Mouse (Mus musculus) neural tube, embryonic 11.5 days (tissue): ENCODE measurements around the gene Cmbl. TPM values are rescaled to one million over a fixed set of nuclear protein-coding genes. Genes with fewer than 3 reads are reported as not detected.

Source experiments
- ATAC-seq: fragments of 200-750 bp; cut with Nextera tagmentation; 2 replicates; pipeline ENCODE4 v1.8.0; 2017; ENCODE audit warnings: moderate number of reproducible peaks, mild to moderate bottlenecking, moderate TSS enrichment, moderate library complexity; ENCODE audit not compliant: insufficient read depth, low FRiP score, low TSS enrichment
- DNase-seq: peaks from one replicate; pipeline ENCODE4 v3.0.0-alpha.2; 2015; ENCODE audit warnings: low spot score
- H3K27ac ChIP-seq: fragments of 300-500 bp; sonication (generic); 2 replicates; pipeline ENCODE4 v1.5.1; 2014; ENCODE audit warnings: low read depth, mild to moderate bottlenecking, low read length
- H3K27me3 ChIP-seq: fragments of 300-500 bp; sonication (generic); 2 replicates; pipeline ENCODE4 v1.6.1; 2014; ENCODE audit warnings: mild to moderate bottlenecking, low read length, mixed read lengths; ENCODE audit not compliant: control insufficient read depth, insufficient read depth
- H3K36me3 ChIP-seq: fragments of 300-500 bp; sonication (generic); 2 replicates; pipeline ENCODE4 v1.6.1; 2014; ENCODE audit warnings: mild to moderate bottlenecking, low read length, moderate library complexity, mixed read lengths; ENCODE audit not compliant: control insufficient read depth, insufficient read depth
- H3K4me1 ChIP-seq: fragments of 300-500 bp; sonication (generic); 2 replicates; pipeline ENCODE4 v1.6.1; 2014; ENCODE audit warnings: low read length, mixed read lengths; ENCODE audit not compliant: control insufficient read depth, insufficient read depth
- H3K4me2 ChIP-seq: fragments of 300-500 bp; sonication (generic); 2 replicates; pipeline ENCODE4 v1.6.1; 2014; ENCODE audit warnings: low read depth, mild to moderate bottlenecking, moderate library complexity
- H3K4me3 ChIP-seq: fragments of 300-500 bp; sonication (generic); 2 replicates; pipeline ENCODE4 v1.5.1; 2014; ENCODE audit warnings: low read depth, low read length
- H3K9ac ChIP-seq: fragments of 300-500 bp; sonication (generic); 2 replicates; pipeline ENCODE4 v1.6.1; 2014; ENCODE audit warnings: mild to moderate bottlenecking, low read length
- H3K9me3 ChIP-seq: fragments of 300-500 bp; sonication (generic); 2 replicates; pipeline ENCODE4 v1.6.1; 2016; ENCODE audit warnings: low read length; ENCODE audit not compliant: control insufficient read depth
- WGBS: fragments of 180-500 bp; shearing (Covaris S2); extraction: QIAGEN DNeasy Blood & Tissue Kit; methylation state at CpG from one replicate; pipeline ENCODE4 v1.1.7; 2014; 5-methylcytosine and 5-hydroxymethylcytosine counted together
- polyA plus RNA-seq: library from polyadenylated mRNA; unstranded; fragments of >200 nt; fragmentation: Nextera tagmentation; extraction: Ambion mirVana; gene quantifications from 2 replicates; pipeline ENCODE4 v1.2.1, GENCODE M21; 2014

Cmbl gene
- polyA plus RNA-seq, 1 experiment from 2014 or later: 2.2 TPM

DNA sequence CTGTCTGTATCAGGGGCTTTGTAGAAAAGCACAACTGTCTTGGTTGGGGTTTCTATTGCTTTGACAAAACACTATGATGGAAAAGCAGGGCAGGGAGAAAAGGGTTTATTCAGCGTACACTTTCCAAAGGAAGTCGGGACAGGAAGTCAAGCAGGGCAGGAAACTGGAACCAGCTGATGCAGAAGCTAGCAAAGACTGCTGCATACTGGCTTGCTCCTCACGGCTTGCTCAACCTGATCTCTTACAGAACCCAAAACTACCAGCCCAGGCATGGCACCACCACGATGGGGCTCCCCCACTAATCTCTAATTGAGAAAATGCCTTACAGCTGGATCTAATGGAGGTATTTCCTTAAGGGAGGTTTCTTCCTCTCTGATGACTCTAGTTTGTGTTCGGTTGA, 17.8 kb upstream of the Cmbl start:
- Histone ChIP-seq H3K4me1 (no peaks in the 10 kb centered on the region; the same call in 1 of the 2 replicates), H3K27me3 (no peaks in the 10 kb centered on the region), H3K4me3 (no peak overlapping the region), H3K9me3 (no peaks in the 10 kb centered on the region), H3K9ac (no peak overlapping the region), H3K36me3 (no peaks in the 10 kb centered on the region), H3K27ac (no peak overlapping the region), H3K4me2 (no peak overlapping the region)
- no peak for ATAC-seq
- 74% methylated on average over 5 of the region's 5 CpGs for WGBS
- no peak for DNase-seq

DNA sequence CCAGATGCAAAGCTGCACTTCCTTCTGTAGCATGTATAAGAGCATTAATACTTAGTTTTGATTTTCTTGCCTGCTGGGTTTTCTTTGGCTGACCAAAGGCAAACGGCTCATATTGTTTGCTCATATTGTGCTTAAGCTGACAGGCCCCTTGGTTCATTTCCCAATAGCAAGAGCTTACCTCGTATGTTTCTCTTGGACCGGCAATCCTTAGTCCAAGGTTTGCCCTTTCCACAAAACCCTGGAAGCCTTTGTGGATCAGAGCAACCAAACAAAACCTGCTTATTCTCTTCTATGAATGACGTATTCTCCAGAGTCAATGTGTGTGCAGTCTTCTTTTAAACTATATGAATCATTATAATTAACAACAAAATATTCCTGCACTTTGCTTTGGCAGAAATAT, 14.8 kb upstream of the Cmbl start:
- DNase-seq: no peak
- no peak overlapping the region for H3K27ac ChIP-seq

DNA sequence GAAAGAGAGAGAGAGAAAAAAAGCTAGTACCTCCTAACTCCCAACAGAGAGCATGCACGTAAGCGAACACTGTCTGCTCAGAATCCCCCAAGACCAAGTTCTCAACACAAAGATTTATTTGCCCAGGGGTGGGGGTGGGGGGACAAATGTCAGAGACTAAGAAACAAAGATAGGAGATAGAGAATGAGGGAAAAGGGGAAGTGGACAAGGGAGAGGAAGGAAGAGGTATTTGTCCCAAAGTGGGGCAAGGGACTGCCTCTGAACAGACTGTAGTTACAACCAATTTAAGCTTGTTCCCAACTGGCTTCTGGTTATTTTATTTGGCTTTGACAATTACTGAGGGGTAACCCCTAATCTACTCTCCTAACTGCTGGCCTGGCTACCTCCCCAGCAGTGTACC, 10.3 kb upstream of the Cmbl start:
- DNase-seq: no peak
- H3K9ac ChIP-seq: no peak overlapping the region
- ATAC-seq: no peak
- H3K9me3 ChIP-seq: no peaks in the 10 kb centered on the region
- H3K4me1 ChIP-seq: no peaks in the 10 kb centered on the region
- H3K27me3 ChIP-seq: no peaks in the 10 kb centered on the region
- no peak overlapping the region for H3K4me3 ChIP-seq
- no peaks in the 10 kb centered on the region for H3K36me3 ChIP-seq
- 87% methylated on average over 2 of the region's 2 CpGs for WGBS
- no peak overlapping the region for H3K27ac ChIP-seq
- H3K4me2 ChIP-seq: no peak overlapping the region

More for the DNA sequence above, 14.8 kb upstream of the Cmbl start:
- no peak overlapping the region for H3K4me2 ChIP-seq
- 90% methylated on average over 4 of the region's 4 CpGs for WGBS
- no peaks in the 10 kb centered on the region for H3K36me3 ChIP-seq
- H3K4me3 ChIP-seq: no peak overlapping the region
- H3K9me3 ChIP-seq: no peaks in the 10 kb centered on the region
- H3K27me3 ChIP-seq: no peaks in the 10 kb centered on the region
- no peak overlapping the region for H3K9ac ChIP-seq
- H3K4me1 ChIP-seq: no peaks in the 10 kb centered on the region
- no peak for ATAC-seq

DNA sequence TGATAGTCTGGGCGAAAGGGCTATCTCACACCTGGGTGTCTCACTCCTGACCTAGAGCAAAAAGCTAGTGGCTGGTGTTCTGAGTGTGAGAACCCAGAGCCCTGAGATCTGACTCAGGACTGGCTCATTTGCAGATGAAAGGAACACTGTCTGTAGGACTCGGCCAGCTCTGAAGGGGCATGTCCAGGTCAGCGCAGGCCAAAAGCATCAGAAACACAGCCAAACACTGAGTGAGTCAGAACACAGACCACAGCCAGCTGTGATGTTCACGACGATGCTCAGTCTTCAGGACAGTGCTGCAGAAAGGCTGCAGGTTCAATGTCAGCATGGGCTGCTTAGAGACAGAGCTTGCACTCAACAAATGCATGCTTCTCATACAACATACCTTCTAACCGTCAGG, 3.8 kb upstream of the Cmbl start:
- Histone ChIP-seq H3K27ac (no peak overlapping the region), H3K9me3 (no peaks in the 10 kb centered on the region), H3K4me2 (no peak overlapping the region), H3K4me3 (no peak overlapping the region), H3K9ac (no peak overlapping the region), H3K36me3 (no peaks in the 10 kb centered on the region), H3K27me3 (no peaks in the 10 kb centered on the region), H3K4me1 (no peaks in the 10 kb centered on the region)
- ATAC-seq: no peak
- 71% methylated on average over 6 of the region's 6 CpGs for WGBS
- no peak for DNase-seq

DNA sequence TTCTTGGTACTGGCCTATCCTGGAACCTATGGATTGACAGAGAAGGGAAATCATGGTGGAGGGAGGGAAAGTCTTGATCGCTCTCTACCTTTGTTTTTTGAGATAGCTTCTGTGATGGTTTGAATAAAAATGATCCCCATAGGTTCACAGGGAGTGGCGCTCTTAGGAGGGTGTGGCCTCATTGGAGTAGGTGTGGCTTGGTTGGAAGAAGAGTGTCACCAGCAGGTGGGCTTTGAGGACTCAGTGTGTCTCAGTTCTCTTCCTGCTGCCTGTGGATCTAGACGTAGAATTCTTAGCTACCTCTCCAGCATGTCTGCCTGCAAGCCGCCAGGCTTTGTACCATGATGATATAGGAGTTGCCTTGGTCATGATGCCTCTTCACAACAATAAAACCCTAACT, 3.2 kb upstream of the Cmbl start:
- WGBS: 93% methylated on average over 4 of the region's 4 CpGs
- DNase-seq (no peak), ATAC-seq (no peak)
- no peaks in the 10 kb centered on the region for H3K9me3 ChIP-seq
- H3K36me3 ChIP-seq: no peaks in the 10 kb centered on the region
- H3K4me2 ChIP-seq: no peak overlapping the region
- no peak overlapping the region for H3K27ac ChIP-seq
- H3K4me1 ChIP-seq: no peaks in the 10 kb centered on the region
- H3K27me3 ChIP-seq: no peaks in the 10 kb centered on the region
- no peak overlapping the region for H3K9ac ChIP-seq
- H3K4me3 ChIP-seq: no peak overlapping the region

DNA sequence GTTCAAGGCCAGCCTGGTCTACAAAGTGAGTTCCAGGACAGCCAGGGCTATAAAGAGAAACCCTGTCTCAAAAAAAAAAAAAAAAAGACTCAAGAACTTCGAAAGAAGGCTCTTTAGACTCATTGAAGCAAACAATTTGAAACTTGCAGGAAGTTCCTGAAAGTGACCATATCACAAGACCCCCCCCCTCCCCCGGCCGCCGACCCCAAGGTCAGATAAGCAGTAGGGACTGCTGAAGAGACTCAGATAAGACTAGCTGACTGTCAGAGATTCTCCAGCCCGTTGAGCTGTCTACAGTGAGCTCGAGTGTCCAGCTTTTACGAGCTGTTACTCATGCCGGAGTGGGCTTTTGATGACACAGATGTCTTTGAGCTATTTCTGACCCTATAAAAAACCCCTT, 2.3 kb upstream of the Cmbl start:
- Histone ChIP-seq H3K4me1 (no peaks in the 10 kb centered on the region), H3K27ac (no peak overlapping the region), H3K36me3 (no peaks in the 10 kb centered on the region), H3K4me2 (no peak overlapping the region), H3K9me3 (no peaks in the 10 kb centered on the region), H3K27me3 (no peaks in the 10 kb centered on the region), H3K9ac (no peak overlapping the region), H3K4me3 (no peak overlapping the region)
- 80% methylated on average over 8 of the region's 8 CpGs for WGBS
- DNase-seq (no peak), ATAC-seq (no peak)

DNA sequence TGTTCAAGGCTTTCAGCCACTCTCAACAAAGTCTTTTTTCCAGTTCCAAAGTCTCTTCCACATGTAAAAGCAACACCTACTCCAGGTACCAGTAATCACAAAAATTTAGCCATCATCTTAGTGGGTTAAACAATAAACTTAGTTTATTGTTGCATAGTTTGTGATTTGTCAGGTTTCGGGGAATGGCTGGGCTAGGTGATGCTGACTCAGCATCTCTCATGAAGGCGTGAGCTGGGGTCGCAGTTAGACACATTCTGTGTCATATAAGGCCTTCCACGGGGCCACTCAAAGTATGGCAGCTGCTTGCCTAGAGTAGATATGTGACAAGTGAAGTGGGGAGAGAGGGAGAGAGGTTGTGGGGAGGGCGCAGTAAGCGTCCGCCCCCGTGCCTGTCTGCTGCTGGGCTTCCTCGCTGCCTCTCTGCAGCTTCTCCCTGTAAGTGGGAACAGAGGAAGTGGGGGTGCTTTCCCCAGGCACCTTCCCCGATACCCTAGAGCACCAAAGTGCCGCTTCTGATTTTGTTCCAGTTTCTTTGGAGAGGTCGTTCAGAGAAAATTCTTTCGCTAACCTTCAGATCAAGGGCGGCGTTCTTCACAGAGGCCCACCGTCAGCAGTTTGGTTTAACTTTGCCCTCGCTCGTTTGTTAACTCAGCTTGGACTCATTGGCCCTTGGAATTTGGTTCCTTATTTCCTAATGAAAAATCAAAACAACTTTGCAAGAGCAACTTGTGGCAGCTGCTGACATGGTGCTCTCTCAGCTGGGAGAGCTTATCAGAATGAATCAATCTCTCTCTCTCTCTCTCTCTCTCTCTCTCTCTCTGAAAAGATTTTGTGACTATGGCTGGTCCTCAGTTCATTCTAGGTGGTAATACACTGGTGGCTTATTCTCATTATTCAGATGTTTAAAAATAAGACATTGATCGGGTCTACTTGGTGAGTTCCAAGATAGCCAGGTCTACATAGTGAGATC, 1.3 kb upstream of the Cmbl start:
- ATAC-seq: no peak
- H3K9ac ChIP-seq: no peak overlapping the region
- H3K27ac ChIP-seq: no peak overlapping the region
- no peaks in the 10 kb centered on the region for H3K27me3 ChIP-seq
- 72% methylated on average over 19 of the region's 19 CpGs for WGBS
- H3K4me1 ChIP-seq: 0 out of 2 replicates have a peak, but pooled peaks cover 4% of the 10 kb centered on the region
- no peak overlapping the region for H3K4me3 ChIP-seq
- no peak overlapping the region for H3K4me2 ChIP-seq
- H3K36me3 ChIP-seq: no peaks in the 10 kb centered on the region
- DNase-seq: no peak
- no peaks in the 10 kb centered on the region for H3K9me3 ChIP-seq

DNA sequence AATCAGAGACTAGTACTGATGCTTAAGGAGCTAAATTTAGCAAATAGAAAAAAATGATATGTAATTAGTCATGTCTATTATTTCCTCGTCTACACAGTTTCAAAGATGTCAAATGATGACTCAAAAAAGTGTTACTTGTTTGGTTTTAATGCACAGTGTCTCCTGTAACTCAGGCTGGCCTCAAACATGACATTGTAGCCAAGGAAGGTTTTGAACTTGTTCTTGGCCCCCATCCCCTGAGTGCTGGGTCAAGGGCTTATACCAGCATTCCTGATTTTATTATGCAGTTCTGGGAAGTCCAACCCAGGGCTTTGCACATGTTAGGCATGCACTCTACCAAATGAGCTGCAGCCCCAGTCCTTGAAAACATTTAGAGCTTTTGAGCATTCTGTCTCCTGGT, 597 bp downstream of the Cmbl start:
- 0 out of 2 replicates have a peak, but pooled peaks cover 4% of the 10 kb centered on the region for H3K4me1 ChIP-seq
- ATAC-seq (no peak), DNase-seq (no peak)
- H3K27ac ChIP-seq: no peak overlapping the region
- H3K27me3 ChIP-seq: no peaks in the 10 kb centered on the region
- no peak overlapping the region for H3K4me2 ChIP-seq
- no peak overlapping the region for H3K4me3 ChIP-seq
- 80% methylated on average over 1 of the region's 1 CpGs for WGBS
- H3K9ac ChIP-seq: no peak overlapping the region
- no peaks in the 10 kb centered on the region for H3K9me3 ChIP-seq
- no peaks in the 10 kb centered on the region for H3K36me3 ChIP-seq

DNA sequence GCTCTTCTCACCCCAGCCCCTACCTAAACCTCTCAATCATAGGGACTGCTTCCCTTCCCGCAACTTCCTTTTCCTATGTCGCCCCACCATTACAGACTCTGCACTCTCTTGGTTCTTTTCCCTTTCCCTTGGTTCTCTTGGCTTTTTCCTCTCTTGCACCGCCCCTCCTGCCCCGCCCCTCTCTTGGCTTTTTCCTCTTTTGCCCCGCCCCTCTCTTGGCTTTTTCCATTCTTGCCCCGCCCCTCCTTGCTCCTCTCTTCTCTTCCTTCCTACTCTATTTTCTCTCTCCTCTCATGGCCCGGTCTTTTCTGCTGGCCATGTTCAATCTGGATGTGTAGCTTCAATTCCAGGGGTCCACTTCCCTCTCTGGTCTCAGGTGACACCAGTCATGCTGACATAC, 2.2 kb downstream of the Cmbl start:
- Histone ChIP-seq H3K4me3 (no peak overlapping the region), H3K4me2 (no peak overlapping the region), H3K9me3 (no peaks in the 10 kb centered on the region), H3K27me3 (no peaks in the 10 kb centered on the region), H3K36me3 (no peaks in the 10 kb centered on the region), H3K9ac (no peak overlapping the region), H3K27ac (no peak overlapping the region), H3K4me1 (0 out of 2 replicates have a peak, but pooled peaks cover 4% of the 10 kb centered on the region)
- WGBS: 67% methylated on average over 7 of the region's 7 CpGs
- DNase-seq (no peak), ATAC-seq (no peak)
